Mouse (Mus musculus): Measurements from ENCODE around the gene Nudt22. TPM values are rescaled to one million over a fixed set of nuclear protein-coding genes. Genes with fewer than 3 reads are reported as not detected.

Nudt22 gene
- polyA plus RNA-seq, 1 experiment = not detected

GRCm38 (mm10) chr19:6990712-6991111, 5.2 kb downstream of the Nudt22 start:
- Histone ChIP-seq H3K4me1 (ENCODE audit: control insufficient read depth, insufficient read depth, low read length) (peaks cover 34% of the 10 kb centered on the region), H3K4me3 (ENCODE audit: insufficient read depth, low read depth, low read length) (no peak overlapping the region), H3K27ac (ENCODE audit: insufficient read depth, low read depth, low read length) (no peak overlapping the region)
- no peak for TF ChIP-seq CTCF (IDR thresholded peaks at IDR 0.05; ENCODE audit: insufficient read depth, low read depth, low read length)
- TF ChIP-seq POLR2A (IDR thresholded peaks at IDR 0.05; ENCODE audit: insufficient read depth, low read depth, low read length) = no peak
- 89% methylated on average over 6 of the region's 6 CpGs for WGBS

DNA sequence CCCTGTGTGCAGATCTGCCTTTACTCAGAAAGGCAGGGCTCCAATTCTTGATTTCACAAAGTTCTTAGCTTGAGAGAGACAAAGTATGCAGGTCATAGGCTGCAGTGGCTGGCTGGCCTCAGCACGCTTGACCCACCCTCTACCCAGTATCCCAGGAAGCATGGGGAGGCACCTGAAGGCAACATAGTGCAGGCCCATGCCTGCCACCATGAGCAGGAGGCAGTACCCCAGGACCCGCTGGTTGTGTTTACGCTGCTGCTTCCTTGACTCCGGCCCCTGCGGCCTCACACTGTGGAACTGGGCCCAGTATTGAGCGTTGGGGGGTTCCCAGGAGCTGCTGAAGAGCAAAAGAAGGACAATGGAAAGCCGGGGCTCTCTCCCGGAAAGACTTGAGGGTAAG, 6.7 kb downstream of the Nudt22 start:
- Histone ChIP-seq H3K4me1 (ENCODE audit: control insufficient read depth, insufficient read depth, low read length) (peaks cover 21% of the 10 kb centered on the region), H3K27ac (ENCODE audit: insufficient read depth, low read depth, low read length) (no peak overlapping the region), H3K4me3 (ENCODE audit: insufficient read depth, low read depth, low read length) (no peak overlapping the region)
- WGBS = 90% methylated on average over 8 of the region's 8 CpGs
- no peak for TF ChIP-seq CTCF (IDR thresholded peaks at IDR 0.05; ENCODE audit: insufficient read depth, low read depth, low read length)
- TF ChIP-seq POLR2A (IDR thresholded peaks at IDR 0.05; ENCODE audit: insufficient read depth, low read depth, low read length) = no peak

GRCm38 (mm10) chr19:6987904-6988285, 8.0 kb downstream of the Nudt22 start:
- Histone ChIP-seq H3K4me3 (ENCODE audit: insufficient read depth, low read depth, low read length) (peak overlapping the region; percentile 74), H3K4me1 (ENCODE audit: control insufficient read depth, insufficient read depth, low read length) (peaks cover 16% of the 10 kb centered on the region), H3K27ac (ENCODE audit: insufficient read depth, low read depth, low read length) (peak overlapping the region; percentile 61)
- 2% methylated on average over 8 of the region's 8 CpGs for WGBS
- no peak for TF ChIP-seq CTCF (IDR thresholded peaks at IDR 0.05; ENCODE audit: insufficient read depth, low read depth, low read length)
- no peak for TF ChIP-seq POLR2A (IDR thresholded peaks at IDR 0.05; ENCODE audit: insufficient read depth, low read depth, low read length)

- Histone ChIP-seq H3K4me3 (ENCODE audit: insufficient read depth, low read depth, low read length) (peak within 1 kb of the TSS; percentile 74), H3K27ac (ENCODE audit: insufficient read depth, low read depth, low read length) (peak within 1 kb of the TSS; percentile 61), H3K4me1 (ENCODE audit: control insufficient read depth, insufficient read depth, low read length) (peaks cover 13% of the 10 kb centered on the region)
- under 1% methylated on average over 82 of the region's 85 CpGs for WGBS
- TF ChIP-seq CTCF (IDR thresholded peaks at IDR 0.05; ENCODE audit: insufficient read depth, low read depth, low read length) (no peak), POLR2A (IDR thresholded peaks at IDR 0.05; ENCODE audit: insufficient read depth, low read depth, low read length) (no peak)
Measured at GRCm38 (mm10) chr19:6987061-6987903, 8.6 kb downstream of the Nudt22 start, which contains the start of gene Vegfb. Vegfb (minus strand) TSS chr19:6987651.

DNA sequence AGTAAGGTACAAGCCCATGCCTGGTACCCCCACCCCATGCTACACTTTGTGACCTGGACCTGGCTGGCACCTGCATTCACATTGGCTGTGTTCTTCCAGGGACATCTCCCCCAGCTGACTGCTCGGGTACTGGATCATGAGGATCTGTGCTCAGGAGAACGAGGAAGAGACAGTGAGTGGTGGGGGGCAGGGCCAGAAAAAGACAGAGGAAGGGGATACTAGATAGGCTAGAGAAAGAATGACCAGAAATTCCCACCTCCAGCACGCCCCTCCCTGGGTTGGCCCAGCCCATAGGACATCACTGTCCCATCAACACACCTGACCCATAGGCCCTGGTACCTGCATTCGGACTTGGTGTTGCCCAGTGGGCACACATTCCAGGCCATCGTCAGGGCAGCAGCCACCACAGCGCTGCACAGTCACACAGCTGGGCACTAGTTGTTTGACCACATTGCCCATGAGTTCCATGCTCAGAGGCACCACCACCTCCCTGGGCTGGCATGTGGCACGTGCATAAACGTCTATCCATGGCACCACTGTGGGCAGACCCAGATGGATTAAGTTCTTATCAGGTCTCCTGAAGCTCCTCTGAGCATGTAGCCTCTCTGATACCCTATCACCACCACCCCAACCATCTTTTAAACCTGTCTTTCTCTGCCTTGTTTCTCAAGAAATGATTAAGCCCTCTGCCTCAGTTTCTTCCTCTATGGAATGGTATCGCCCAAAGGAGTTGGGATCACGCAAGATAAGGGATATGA, 9.8 kb downstream of the Nudt22 start:
- TF ChIP-seq CTCF (IDR thresholded peaks at IDR 0.05; ENCODE audit: insufficient read depth, low read depth, low read length) (no peak), POLR2A (IDR thresholded peaks at IDR 0.05; ENCODE audit: insufficient read depth, low read depth, low read length) (no peak)
- Histone ChIP-seq H3K4me3 (ENCODE audit: insufficient read depth, low read depth, low read length) (no peak overlapping the region), H3K4me1 (ENCODE audit: control insufficient read depth, insufficient read depth, low read length) (peaks cover 13% of the 10 kb centered on the region), H3K27ac (ENCODE audit: insufficient read depth, low read depth, low read length) (peak overlapping the region; percentile 55; the same call in 1 of the 2 replicates)
- 77% methylated on average over 10 of the region's 10 CpGs for WGBS

- WGBS = 92% methylated on average over 19 of the region's 19 CpGs
- H3K4me3 ChIP-seq (ENCODE audit: insufficient read depth, low read depth, low read length) = no peak overlapping the region
- TF ChIP-seq POLR2A (IDR thresholded peaks at IDR 0.05; ENCODE audit: insufficient read depth, low read depth, low read length) (no peak), CTCF (IDR thresholded peaks at IDR 0.05; ENCODE audit: insufficient read depth, low read depth, low read length) (no peak)
Measured at GRCm38 (mm10) chr19:6985300-6985699, 10.6 kb downstream of the Nudt22 start.

DNA sequence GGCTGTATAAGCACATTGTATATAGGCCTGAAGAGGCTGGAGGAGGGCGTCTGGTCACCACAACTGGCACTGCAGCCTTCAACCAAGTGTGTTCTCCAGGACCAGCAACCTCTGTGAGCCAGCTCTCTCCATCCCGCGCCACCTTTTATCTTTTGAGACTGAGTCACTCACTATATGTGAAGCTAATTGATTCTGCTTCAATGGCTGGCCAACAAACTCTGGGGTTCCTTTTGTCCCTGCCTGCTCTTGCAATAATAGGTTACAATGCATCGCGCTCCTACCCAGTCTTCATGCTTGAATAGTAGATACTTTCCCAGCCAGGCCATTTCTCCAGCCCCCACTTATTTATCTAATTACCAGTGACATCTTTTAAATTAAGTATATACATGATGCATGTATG, 12.3 kb downstream of the Nudt22 start:
- Histone ChIP-seq H3K27ac (ENCODE audit: insufficient read depth, low read depth, low read length) (no peak overlapping the region), H3K4me3 (ENCODE audit: insufficient read depth, low read depth, low read length) (no peak overlapping the region), H3K4me1 (ENCODE audit: control insufficient read depth, insufficient read depth, low read length) (peaks cover 20% of the 10 kb centered on the region)
- TF ChIP-seq CTCF (IDR thresholded peaks at IDR 0.05; ENCODE audit: insufficient read depth, low read depth, low read length) (no peak), POLR2A (IDR thresholded peaks at IDR 0.05; ENCODE audit: insufficient read depth, low read depth, low read length) (no peak)
- WGBS = 45% methylated on average over 5 of the region's 5 CpGs

More at GRCm38 (mm10) chr19:6985300-6985699, 10.6 kb downstream of the Nudt22 start:
- Histone ChIP-seq H3K27ac (ENCODE audit: insufficient read depth, low read depth, low read length) (no peak overlapping the region), H3K4me1 (ENCODE audit: control insufficient read depth, insufficient read depth, low read length) (peaks cover 13% of the 10 kb centered on the region)

- TF ChIP-seq POLR2A (IDR thresholded peaks at IDR 0.05; ENCODE audit: insufficient read depth, low read depth, low read length) (no peak), CTCF (IDR thresholded peaks at IDR 0.05; ENCODE audit: insufficient read depth, low read depth, low read length) (no peak)
- Histone ChIP-seq H3K4me3 (ENCODE audit: insufficient read depth, low read depth, low read length) (no peak overlapping the region), H3K27ac (ENCODE audit: insufficient read depth, low read depth, low read length) (no peak overlapping the region), H3K4me1 (ENCODE audit: control insufficient read depth, insufficient read depth, low read length) (peaks cover 23% of the 10 kb centered on the region)
- WGBS = 92% methylated on average over 4 of the region's 4 CpGs
Measured at GRCm38 (mm10) chr19:6981465-6981864, 14.5 kb downstream of the Nudt22 start.
